11 mouse cellular contexts compared by ENCODE assay signal in the genomic region with DNA sequence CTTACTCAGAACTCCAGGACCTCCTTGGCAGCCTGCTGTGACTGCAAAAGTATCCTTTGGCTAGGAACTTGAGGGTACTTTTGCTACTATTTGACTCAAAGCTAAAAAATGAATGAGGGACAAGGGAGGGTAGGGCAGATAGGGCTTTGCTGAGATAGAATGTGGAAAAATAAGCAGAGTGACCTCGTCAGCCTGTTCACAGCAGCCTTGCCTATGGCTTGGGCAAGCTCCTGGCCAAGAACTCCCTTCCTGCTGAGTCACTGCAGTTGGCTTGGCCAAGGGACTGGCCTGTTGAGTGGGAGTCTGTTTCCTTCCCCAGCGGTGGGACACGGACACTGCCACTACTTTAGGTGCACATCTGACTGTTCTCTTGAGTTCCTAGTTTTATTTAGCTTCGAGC. TPM values are rescaled to one million over a fixed set of nuclear protein-coding genes. Genes with fewer than 3 reads are reported as not detected.
DNase-seq lines count a peak whose midpoint lies in the region; TF ChIP-seq lines count a peak whose summit lies in the region.
"Had no signal": no experiment of that assay in that cellular context is flagged by ENCODE, and none has a peak within 500 bp of the region (broad histone marks: within the 10 kb centered on the region; RNA-seq: fewer than 3 reads in every experiment).

No protein-coding gene starts in this region.

- DNase-seq in 416B (ENCODE audit: low read depth) (peak; percentile 77), NIH3T3 (ENCODE audit: low read depth) (peak; percentile 74)
- peak; percentile 39 to 53 for DNase-seq in heart, adult 2 months
- peak; percentile 47 for DNase-seq in heart, postnatal 25 days (ENCODE audit: low spot score)
- DNase-seq in cerebellum, postnatal 14 days, result no peak
- DNase-seq in layer of hippocampus, adult 8-10 months (ENCODE audit: low spot score in 2 of 2), result no peak
- no peak for DNase-seq in neural tube, embryonic 10.5 days (ENCODE audit: extremely low spot score, low spot score)
- DNase-seq: cerebellum, postnatal 36 days; liver had no signal

- H3K27me3 ChIP-seq in heart, adult 2 months (ENCODE audit: control insufficient read depth, insufficient read depth, low read length), result no peaks in the 10 kb centered on the region

- no peak for TF ChIP-seq EP300 in heart, adult 2 months (IDR thresholded peaks at IDR 0.05; ENCODE audit: insufficient read depth, low read depth, low read length)

- H3K36me3 ChIP-seq in heart, adult 2 months (ENCODE audit: control insufficient read depth, insufficient read depth, low read length), result no peaks in the 10 kb centered on the region

- TF ChIP-seq POLR2A in heart, adult 2 months (IDR thresholded peaks at IDR 0.05; ENCODE audit: insufficient read depth, low read depth, low read length), result no peak

- peaks cover 6% of the 10 kb centered on the region for H3K4me1 ChIP-seq in heart, adult 2 months (ENCODE audit: control insufficient read depth, insufficient read depth, low read length)

- H3K4me3 ChIP-seq in heart, adult 2 months, result no peak overlapping the region
- H3K4me3 ChIP-seq: erythroblast, embryonic 14.5 days had no signal

- intact Hi-C loops in heart, adult 2 months (cut with DNase I), result no loop called here
- intact Hi-C loops in heart, postnatal 25 days (cut with DNase I), result no loop called here

- no peak overlapping the region for H3K9ac ChIP-seq in heart, adult 2 months (ENCODE audit: low read depth, low read length)
- H3K9ac ChIP-seq: hindbrain, embryonic 14.5 days had no signal

- H3K79me2 ChIP-seq in heart, adult 2 months (replicated peaks; ENCODE audit: control insufficient read depth, insufficient read depth, low read length), result no peaks in the 10 kb centered on the region

- H3K27ac ChIP-seq in heart, adult 2 months, result no peak overlapping the region
- H3K27ac ChIP-seq: hindbrain, embryonic 14.5 days had no signal

- TF ChIP-seq CTCF in heart, adult 2 months (IDR thresholded peaks at IDR 0.05), result peak; percentile 35

- 28% methylated on average over 4 of the region's 4 CpGs for WGBS in heart, adult 2 months

RNA-seq across cellular contexts. Expression of gene Ttc9, which starts 57.5 kb away (rescaled TPM):
- total RNA-seq in heart, adult 2 months (2021), result 1 to 10 TPM; 1.7 to 2.2 TPM
- 1.7 and 2.0 TPM in 2 replicates for polyA plus RNA-seq in heart, adult 2 months (2012; rRNA removed)
- total RNA-seq in heart, postnatal 25 days (2021), result 1 to 10 TPM; 3.1 to 3.4 TPM
- 10 to 100 TPM; 37.0 to 43.8 (median 39.9) TPM for total RNA-seq in layer of hippocampus, adult 8-10 months (2022)
- polyA plus RNA-seq: erythroblast, embryonic 14.5 days had no signal

Comparison
In these comparisons a context has a peak if more than half of its experiments do, and no peak if none do; other contexts are left out.
1. DNase-seq: peak in 416B (single experiment), NIH3T3 (single experiment), heart, adult 2 months (2 of 2) and heart, postnatal 25 days (single experiment); none in cerebellum, postnatal 14 days (0 of 2), layer of hippocampus, adult 8-10 months (0 of 2) and neural tube, embryonic 10.5 days (single experiment).
2. RNA of gene Ttc9, which starts 57.5 kb away (total RNA-seq): 37.0 to 43.8 TPM in layer of hippocampus, adult 8-10 months; 3.1 to 3.4 TPM in heart, postnatal 25 days and 1.7 to 2.2 TPM in heart, adult 2 months; every median in the first group is over 4 times any median in the second.